Mouse (Mus musculus): ENCODE data around the gene Notch1. TPM values are rescaled to one million over a fixed set of nuclear protein-coding genes. Genes with fewer than 3 reads are reported as not detected.

The Notch1 gene
- polyA plus RNA-seq (2015; fragmentation: Illumina TruSeq; extraction: RNeasy Lipid Tissue Mini Kit (QIAGEN cat#74804); ENCODE audit: insufficient read depth, low read depth, low replicate concordance), result 9.8 TPM

GRCm38 (mm10) chr2:26516275-26516674, at the start of gene Notch1:
Notch1 (minus strand) TSS chr2:26516663.

DNA sequence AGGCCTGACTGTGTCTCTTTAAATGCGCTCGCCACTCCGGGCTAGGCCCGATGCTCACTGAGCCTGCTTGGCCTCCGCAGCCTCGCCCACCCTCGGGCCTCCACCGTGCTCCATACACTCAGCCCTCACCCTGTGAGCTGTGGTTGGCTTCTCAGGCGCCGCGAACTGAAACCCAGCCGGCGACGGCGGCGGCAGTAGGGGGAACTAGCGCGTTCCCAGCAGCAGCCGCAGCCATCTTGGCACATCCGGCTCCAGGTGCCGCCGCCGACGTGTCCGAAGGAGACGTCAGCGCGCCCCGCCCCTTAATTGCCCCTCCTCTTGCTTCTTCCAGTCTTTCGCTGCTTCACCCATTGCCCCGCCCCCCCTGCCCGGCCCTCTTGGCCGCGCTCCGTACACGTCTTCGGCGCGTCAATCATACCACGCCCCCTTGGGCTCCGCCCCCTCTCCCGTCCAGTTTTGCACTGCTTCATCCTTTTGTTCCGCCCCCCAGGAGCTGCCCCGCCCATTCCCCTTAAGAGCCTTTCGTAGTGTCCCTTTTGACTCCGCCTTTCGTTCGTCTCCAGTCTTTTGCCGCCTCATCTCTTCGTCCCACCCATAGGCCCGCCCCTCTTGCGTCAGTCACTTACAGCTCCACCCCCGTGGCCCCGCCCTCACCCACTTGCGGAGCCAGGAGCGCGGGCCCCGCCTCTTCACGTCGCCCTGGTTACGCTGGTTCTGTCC, 71.4 kb downstream of the Notch1 start, which contains the start of gene Sec16a:
TSS of gene Sec16a (minus strand) at position 271 of the 720 bp plus-strand sequence.

DNA sequence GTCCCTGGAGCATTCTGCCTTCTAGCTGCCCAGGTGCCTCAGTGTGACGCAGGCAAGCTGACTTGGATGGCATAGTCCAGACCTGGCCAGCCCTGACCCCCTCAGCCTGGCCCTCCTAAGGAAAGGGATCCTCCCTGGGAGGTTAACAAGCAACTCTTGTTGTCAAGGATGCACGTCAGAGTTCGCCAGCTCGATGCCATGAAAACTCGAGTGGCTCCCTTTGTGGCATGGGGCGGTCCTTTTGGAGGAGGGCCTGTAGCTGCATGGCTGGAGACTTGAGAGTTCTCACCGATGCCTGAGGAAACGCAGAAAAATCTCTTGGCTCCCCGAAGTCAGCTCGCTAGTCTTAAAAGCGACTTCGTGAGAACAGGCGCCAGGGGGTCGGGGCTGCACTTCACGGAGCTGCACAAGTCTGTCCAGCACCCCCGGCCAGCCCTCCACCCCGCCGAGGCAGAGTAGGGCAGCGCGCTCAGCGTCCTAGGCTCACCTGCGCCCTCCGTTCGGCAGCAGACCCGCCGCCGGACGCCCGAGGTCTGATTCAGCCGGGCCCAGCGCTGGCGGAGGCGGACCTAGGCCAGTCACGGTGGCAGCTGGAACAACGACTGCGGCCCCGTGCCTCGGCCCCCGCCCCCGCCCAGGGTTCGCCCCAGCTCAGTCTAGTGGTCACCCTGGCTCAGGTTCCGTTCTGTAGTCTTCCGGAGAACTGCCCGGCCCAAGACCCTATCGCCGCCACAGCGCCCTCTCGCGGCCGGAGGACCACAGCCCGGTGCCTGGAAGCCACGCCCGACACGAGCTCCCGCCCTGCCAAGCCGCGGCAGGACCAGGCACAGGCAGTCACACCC, 107.7 kb downstream of the Notch1 start, which contains the start of gene Inpp5e:
TSS of gene Inpp5e (minus strand) at position 689 of the 842 bp plus-strand sequence.

Other genes with a start within 250 kb of the Notch1 start
- 0.30 TPM for gene Ccdc187, start 222.1 kb downstream of the Notch1 start, polyA plus RNA-seq (2015; fragmentation: Illumina TruSeq; extraction: RNeasy Lipid Tissue Mini Kit (QIAGEN cat#74804); ENCODE audit: insufficient read depth, low read depth, low replicate concordance)
- 23.9 TPM for gene Gpsm1, start 201.1 kb downstream of the Notch1 start, polyA plus RNA-seq (2015; fragmentation: Illumina TruSeq; extraction: RNeasy Lipid Tissue Mini Kit (QIAGEN cat#74804); ENCODE audit: insufficient read depth, low read depth, low replicate concordance)
- 4.9 TPM for gene Dnlz, start 164.6 kb downstream of the Notch1 start, polyA plus RNA-seq (2015; fragmentation: Illumina TruSeq; extraction: RNeasy Lipid Tissue Mini Kit (QIAGEN cat#74804); ENCODE audit: insufficient read depth, low read depth, low replicate concordance)
- gene Card9, start 155.7 kb downstream of the Notch1 start, polyA plus RNA-seq (2015; fragmentation: Illumina TruSeq; extraction: RNeasy Lipid Tissue Mini Kit (QIAGEN cat#74804); ENCODE audit: insufficient read depth, low read depth, low replicate concordance), result 1.7 TPM
- gene Snapc4, start 136.0 kb downstream of the Notch1 start, polyA plus RNA-seq (2015; fragmentation: Illumina TruSeq; extraction: RNeasy Lipid Tissue Mini Kit (QIAGEN cat#74804); ENCODE audit: insufficient read depth, low read depth, low replicate concordance), result 22.5 TPM
- 38.2 TPM for gene Entr1, start 127.3 kb downstream of the Notch1 start, polyA plus RNA-seq (2015; fragmentation: Illumina TruSeq; extraction: RNeasy Lipid Tissue Mini Kit (QIAGEN cat#74804); ENCODE audit: insufficient read depth, low read depth, low replicate concordance)
- gene Pmpca, start 127.3 kb downstream of the Notch1 start, polyA plus RNA-seq (2015; fragmentation: Illumina TruSeq; extraction: RNeasy Lipid Tissue Mini Kit (QIAGEN cat#74804); ENCODE audit: insufficient read depth, low read depth, low replicate concordance), result 14.2 TPM
- 4.4 TPM for gene Inpp5e, start 107.5 kb downstream of the Notch1 start, polyA plus RNA-seq (2015; fragmentation: Illumina TruSeq; extraction: RNeasy Lipid Tissue Mini Kit (QIAGEN cat#74804); ENCODE audit: insufficient read depth, low read depth, low replicate concordance)
- 18.6 TPM for gene Sec16a, start 71.4 kb downstream of the Notch1 start, polyA plus RNA-seq (2015; fragmentation: Illumina TruSeq; extraction: RNeasy Lipid Tissue Mini Kit (QIAGEN cat#74804); ENCODE audit: insufficient read depth, low read depth, low replicate concordance)
- 141 TPM for gene Egfl7, start 63.4 kb upstream of the Notch1 start, polyA plus RNA-seq (2015; fragmentation: Illumina TruSeq; extraction: RNeasy Lipid Tissue Mini Kit (QIAGEN cat#74804); ENCODE audit: insufficient read depth, low read depth, low replicate concordance)
- not detected for gene Gm20532, start 70.0 kb upstream of the Notch1 start, polyA plus RNA-seq (2015; fragmentation: Illumina TruSeq; extraction: RNeasy Lipid Tissue Mini Kit (QIAGEN cat#74804); ENCODE audit: insufficient read depth, low read depth, low replicate concordance)
- gene Agpat2, start 87.8 kb upstream of the Notch1 start, polyA plus RNA-seq (2015; fragmentation: Illumina TruSeq; extraction: RNeasy Lipid Tissue Mini Kit (QIAGEN cat#74804); ENCODE audit: insufficient read depth, low read depth, low replicate concordance), result 12.9 TPM
- 1.4 TPM for gene Fam69b, start 111.8 kb upstream of the Notch1 start, polyA plus RNA-seq (2015; fragmentation: Illumina TruSeq; extraction: RNeasy Lipid Tissue Mini Kit (QIAGEN cat#74804); ENCODE audit: insufficient read depth, low read depth, low replicate concordance)
- not detected for gene Lcn4, start 154.6 kb upstream of the Notch1 start, polyA plus RNA-seq (2015; fragmentation: Illumina TruSeq; extraction: RNeasy Lipid Tissue Mini Kit (QIAGEN cat#74804); ENCODE audit: insufficient read depth, low read depth, low replicate concordance)

All from pancreas, adult 10 weeks (tissue).